Mouse (Mus musculus): ENCODE measurements around the gene Akap6. TPM values are rescaled to one million over a fixed set of nuclear protein-coding genes. Genes with fewer than 3 reads are reported as not detected.

Gene Akap6
- polyA plus RNA-seq, 1 experiment from 2014 or later, result 0.03 TPM

DNA sequence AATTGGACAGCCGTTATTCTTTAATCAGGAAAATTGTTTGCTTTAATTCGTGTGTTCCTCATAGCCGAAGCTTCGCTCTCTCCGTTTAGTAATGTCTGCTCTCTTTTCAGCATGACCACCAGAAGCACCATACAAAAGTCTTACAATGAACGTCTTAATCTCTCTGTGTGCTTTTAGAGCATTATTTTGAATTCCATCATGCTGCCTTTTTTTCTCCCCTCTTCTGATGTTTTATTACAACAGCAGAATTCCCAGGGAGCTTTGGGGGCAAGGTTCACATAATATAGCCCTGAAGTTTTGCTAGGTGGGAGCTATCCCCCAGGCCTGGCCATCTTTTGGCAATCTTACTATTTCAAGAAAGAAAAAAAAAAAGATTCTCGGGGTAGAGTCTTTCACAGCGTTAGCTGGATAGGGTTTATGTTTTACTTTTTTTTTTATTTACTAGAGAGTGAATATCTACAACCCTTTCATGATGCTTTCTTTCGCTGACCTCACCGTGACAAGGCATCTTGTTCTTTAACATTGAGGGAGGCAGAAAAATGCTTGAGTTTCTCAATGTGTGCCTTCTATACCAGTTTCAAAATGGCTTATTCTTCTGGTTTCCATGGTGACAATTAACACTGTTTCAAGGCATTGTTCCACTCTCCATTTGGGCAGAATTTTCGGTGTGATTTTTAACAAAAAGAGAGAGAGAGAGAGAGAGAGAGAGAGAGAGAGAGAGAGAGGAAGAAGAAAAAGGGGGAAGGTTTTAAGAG lies 366.0 kb downstream of the Akap6 start:
- Histone ChIP-seq H3K4me3 (ENCODE audit: inconsistent target) (no peak overlapping the region), H3K79me2 (ENCODE audit: inconsistent target) (no peaks in the 10 kb centered on the region), H3K27ac (no peak overlapping the region), H3K36me3 (ENCODE audit: inconsistent target) (no peaks in the 10 kb centered on the region)
- WGBS (ENCODE audit: missing documents), result 87% methylated on average over 11 of the region's 11 CpGs

DNA sequence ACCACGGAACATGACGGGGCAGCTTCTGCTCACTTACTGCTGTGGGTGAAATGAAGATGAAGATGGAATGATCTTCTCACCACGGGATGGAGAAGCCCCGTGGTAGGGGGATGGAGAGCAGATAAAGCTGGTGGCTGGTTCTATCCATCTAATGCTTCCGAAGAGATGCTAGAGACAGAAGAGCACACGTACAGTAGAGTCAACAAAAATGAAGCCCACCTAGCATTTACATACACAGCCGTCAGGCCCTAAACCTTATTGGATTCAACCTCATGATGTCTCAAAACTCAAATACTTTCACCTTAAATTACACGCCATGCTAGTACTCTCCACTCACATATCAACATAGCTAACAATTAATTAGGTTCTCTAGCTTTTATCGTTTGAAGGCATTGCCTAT lies 367.1 kb downstream of the Akap6 start:
- H3K27ac ChIP-seq, result no peak overlapping the region
- no peak overlapping the region for H3K4me3 ChIP-seq (ENCODE audit: inconsistent target)
- H3K36me3 ChIP-seq (ENCODE audit: inconsistent target), result no peaks in the 10 kb centered on the region
- H3K79me2 ChIP-seq (ENCODE audit: inconsistent target), result no peaks in the 10 kb centered on the region
- 89% methylated on average over 9 of the region's 9 CpGs for WGBS (ENCODE audit: missing documents)

DNA sequence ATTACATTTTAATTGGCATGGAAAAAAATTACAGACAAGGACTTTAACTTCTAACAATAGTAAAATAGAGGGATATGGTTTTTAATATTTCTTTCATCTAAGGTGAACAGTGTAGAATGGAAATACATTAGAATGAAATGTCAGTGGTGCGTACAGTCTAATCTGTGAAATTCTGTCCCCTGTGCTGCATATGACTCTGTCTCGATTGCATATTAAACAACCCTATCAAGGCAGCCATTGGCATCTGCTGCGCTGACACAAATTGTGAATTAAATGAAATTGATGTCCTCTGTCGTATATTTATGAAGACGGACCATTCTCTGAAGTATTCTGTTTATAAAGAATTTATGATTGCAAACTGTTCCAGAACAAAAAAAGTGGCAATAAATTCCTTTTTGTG lies 371.7 kb downstream of the Akap6 start:
- H3K27ac ChIP-seq, result no peak overlapping the region
- no peak overlapping the region for H3K4me3 ChIP-seq (ENCODE audit: inconsistent target)
- no peaks in the 10 kb centered on the region for H3K79me2 ChIP-seq (ENCODE audit: inconsistent target)
- 90% methylated on average over 5 of the region's 5 CpGs for WGBS (ENCODE audit: missing documents)
- no peaks in the 10 kb centered on the region for H3K36me3 ChIP-seq (ENCODE audit: inconsistent target)

DNA sequence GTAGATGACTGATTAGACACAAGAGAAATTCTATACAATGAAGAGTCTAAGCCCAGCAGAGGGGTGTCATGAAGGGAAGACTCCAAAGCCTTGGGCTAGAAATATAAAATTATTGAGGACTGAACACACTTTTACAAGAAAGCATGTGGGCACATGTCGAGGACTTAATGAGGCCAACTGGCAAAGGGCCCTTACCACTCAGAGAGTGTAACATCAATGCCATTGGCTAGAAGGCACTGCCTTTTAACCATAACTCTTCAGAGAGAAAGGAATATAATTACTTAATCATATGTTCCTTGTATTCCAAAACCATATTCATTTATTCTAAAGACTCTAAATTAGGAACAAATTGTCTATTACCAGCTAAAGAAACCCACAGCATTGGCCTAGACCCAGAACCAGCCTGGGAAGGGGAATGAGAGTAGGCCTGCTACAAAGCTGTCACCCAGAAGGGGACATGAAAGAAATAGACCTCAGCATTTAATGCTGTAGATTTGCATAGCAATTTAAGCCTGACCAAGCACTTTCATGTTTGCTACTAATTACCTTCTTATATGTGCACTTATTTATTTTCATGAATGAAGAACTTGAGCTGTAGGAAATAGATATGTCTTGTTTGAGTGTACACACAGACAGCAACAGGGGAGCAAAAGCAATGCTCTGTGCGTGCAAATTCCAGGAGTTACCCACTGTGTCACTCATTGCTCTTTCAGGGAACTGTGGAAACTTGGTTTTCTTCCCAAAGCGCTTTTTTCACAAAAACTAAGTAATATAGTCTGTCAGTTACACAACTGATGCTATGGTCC lies 377.6 kb downstream of the Akap6 start:
- no peaks in the 10 kb centered on the region for H3K79me2 ChIP-seq (ENCODE audit: inconsistent target)
- no peak overlapping the region for H3K27ac ChIP-seq
- no peak overlapping the region for H3K4me3 ChIP-seq (ENCODE audit: inconsistent target)
- no peaks in the 10 kb centered on the region for H3K36me3 ChIP-seq (ENCODE audit: inconsistent target)
- WGBS (ENCODE audit: missing documents), result 91% methylated on average over 3 of the region's 3 CpGs

DNA sequence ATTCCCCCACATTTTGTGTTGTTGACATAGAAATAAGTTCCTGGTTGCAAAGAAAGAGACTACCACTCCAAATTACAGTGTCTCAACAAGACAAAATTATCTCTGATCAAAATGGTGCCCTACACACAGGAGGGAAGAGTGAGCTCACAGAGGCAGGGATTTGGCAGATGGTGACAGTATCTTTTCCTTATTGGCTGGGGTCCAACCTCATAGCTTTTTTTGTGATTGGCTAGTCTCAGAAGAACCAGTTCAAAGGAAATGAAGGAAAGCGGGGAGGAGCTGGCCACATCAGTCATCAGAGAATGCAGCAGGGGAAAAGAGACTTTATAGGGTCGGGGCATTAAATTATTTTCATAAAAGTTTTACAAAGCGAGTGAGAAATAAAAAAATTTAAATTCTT lies 386.6 kb downstream of the Akap6 start:
- Histone ChIP-seq H3K79me2 (ENCODE audit: inconsistent target) (no peaks in the 10 kb centered on the region), H3K27ac (no peak overlapping the region), H3K4me3 (ENCODE audit: inconsistent target) (no peak overlapping the region), H3K36me3 (ENCODE audit: inconsistent target) (no peaks in the 10 kb centered on the region)
- WGBS (ENCODE audit: missing documents), result 90% methylated on average over 3 of the region's 3 CpGs

DNA sequence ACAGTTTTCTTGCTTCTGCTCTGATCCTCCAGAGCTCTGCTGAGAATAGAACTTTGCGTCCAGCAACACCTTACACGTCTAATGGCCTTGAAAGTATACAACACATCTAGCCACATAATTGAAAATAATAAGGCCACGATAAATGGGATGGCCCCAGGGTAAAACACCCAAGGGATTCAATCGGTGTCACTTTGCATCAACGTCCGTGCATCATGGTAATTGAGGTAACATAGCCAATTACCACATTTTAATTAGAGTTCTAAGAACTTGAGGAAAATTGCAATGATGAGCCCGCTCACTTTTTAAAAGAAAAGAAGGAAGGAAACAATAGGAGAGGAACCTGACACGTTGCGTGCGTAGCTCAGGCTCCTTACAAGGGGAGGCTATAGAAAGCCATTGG lies 413.1 kb downstream of the Akap6 start:
- H3K79me2 ChIP-seq (ENCODE audit: inconsistent target), result no peaks in the 10 kb centered on the region
- 92% methylated on average over 7 of the region's 10 CpGs for WGBS (ENCODE audit: missing documents)
- H3K27ac ChIP-seq, result no peak overlapping the region
- no peak overlapping the region for H3K4me3 ChIP-seq (ENCODE audit: inconsistent target)
- H3K36me3 ChIP-seq (ENCODE audit: inconsistent target), result no peaks in the 10 kb centered on the region

DNA sequence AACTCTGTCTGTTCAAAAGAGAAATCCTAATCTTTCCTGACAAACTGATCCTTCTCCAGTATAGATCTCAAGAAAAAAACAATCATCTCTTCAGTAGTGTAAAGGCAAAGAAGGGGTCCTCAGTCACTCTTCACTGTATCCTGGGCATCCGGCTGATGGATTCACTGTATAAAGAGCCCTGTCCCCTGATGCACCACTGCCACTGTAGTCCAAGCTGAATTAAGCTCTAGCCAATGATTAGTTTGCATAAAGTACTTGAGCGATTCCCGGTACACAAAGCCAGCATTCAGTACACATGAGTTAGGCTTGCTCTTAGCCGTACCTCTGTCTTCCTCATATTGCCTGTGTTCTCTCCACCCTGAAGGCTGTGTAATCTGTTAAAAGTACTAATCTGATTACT lies 420.2 kb downstream of the Akap6 start:
- Histone ChIP-seq H3K27ac (no peak overlapping the region), H3K4me3 (ENCODE audit: inconsistent target) (no peak overlapping the region), H3K36me3 (ENCODE audit: inconsistent target) (no peaks in the 10 kb centered on the region), H3K79me2 (ENCODE audit: inconsistent target) (no peaks in the 10 kb centered on the region)
- 89% methylated on average over 4 of the region's 4 CpGs for WGBS (ENCODE audit: missing documents)

DNA sequence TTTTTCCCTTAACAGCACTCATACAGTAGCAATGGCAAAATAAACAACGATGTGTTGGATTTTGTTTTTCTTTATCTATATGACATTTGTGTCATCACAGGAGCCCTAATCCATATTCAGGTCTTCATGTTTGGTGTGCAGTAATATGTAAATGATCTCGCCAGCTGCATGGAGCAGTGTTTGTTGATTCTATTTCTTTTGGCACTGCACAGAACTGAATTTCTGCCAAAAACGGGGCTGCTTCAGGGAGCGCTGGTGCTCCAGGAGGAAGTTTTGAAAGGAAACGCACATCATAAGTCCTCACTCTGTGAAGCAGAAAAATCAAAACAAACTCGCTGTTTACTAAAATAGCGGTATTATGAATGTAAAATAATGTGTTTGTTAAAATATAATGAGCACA lies 424.9 kb downstream of the Akap6 start:
- H3K4me3 ChIP-seq (ENCODE audit: inconsistent target), result no peak overlapping the region
- no peak overlapping the region for H3K27ac ChIP-seq
- WGBS (ENCODE audit: missing documents), result 74% methylated on average over 6 of the region's 7 CpGs
- H3K36me3 ChIP-seq (ENCODE audit: inconsistent target), result no peaks in the 10 kb centered on the region
- H3K79me2 ChIP-seq (ENCODE audit: inconsistent target), result no peaks in the 10 kb centered on the region

DNA sequence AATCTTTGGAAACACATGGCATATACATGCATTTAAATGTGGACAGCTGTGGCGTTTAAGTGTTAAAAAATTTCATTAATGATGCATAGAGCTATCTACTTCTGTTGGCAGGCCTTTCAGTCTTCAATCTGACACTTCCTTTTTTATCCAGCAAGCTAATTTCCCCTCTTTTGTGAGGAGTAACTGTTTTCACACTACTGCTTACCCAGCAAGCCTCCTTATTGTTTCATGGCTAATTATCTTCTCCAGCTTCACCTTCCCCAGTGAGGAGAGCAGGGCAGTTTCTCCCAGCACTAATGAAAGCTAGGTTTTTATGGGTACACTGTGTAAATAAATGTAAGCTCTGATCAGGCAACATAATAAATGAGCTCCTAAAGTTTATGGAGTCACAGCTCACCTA lies 425.5 kb downstream of the Akap6 start:
- H3K79me2 ChIP-seq (ENCODE audit: inconsistent target), result no peaks in the 10 kb centered on the region
- 36% methylated on average over 1 of the region's 1 CpGs for WGBS (ENCODE audit: missing documents)
- no peaks in the 10 kb centered on the region for H3K36me3 ChIP-seq (ENCODE audit: inconsistent target)
- H3K4me3 ChIP-seq (ENCODE audit: inconsistent target), result no peak overlapping the region
- no peak overlapping the region for H3K27ac ChIP-seq

DNA sequence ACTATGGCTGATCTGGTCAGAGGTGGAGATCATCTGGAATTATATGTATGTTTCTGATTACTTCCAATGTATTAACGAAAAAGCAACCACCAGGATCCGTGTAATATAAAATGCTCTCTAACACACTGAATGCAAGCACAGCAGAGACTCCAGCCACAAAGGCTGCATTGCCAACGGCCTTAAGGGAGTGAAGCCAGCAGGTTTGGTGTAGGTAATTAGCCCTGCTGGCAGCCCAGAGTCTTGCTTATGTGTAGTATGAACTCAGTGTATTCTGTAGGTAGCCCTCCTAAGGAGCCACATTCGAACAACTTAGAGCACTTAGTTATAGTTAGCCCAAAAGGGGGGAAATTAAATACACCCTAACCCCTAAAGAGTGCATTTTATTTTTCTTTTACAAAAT lies 426.1 kb downstream of the Akap6 start:
- no peak overlapping the region for H3K27ac ChIP-seq
- no peak overlapping the region for H3K4me3 ChIP-seq (ENCODE audit: inconsistent target)
- WGBS (ENCODE audit: missing documents), result 82% methylated on average over 4 of the region's 4 CpGs
- H3K36me3 ChIP-seq (ENCODE audit: inconsistent target), result no peaks in the 10 kb centered on the region
- no peaks in the 10 kb centered on the region for H3K79me2 ChIP-seq (ENCODE audit: inconsistent target)

DNA sequence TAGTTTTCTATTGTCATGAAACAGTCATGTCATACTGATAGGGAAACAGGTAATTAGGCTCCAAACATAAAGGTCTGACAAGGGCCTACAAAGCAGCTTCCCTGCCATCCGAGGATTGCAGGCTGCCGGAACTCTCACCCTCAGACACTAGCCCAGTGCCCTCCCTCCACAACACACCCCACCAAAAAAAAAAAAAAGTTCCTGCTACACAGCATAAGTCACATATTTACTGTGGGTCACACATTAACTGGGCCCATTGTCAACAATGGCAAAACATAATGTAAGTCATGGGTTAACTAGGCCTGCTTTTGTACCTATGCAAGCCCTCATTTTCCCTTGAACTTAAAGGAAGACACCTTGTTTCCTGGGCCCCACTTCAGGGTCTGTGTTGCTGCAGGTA lies 435.0 kb downstream of the Akap6 start:
- Histone ChIP-seq H3K27ac (no peak overlapping the region), H3K36me3 (ENCODE audit: inconsistent target) (no peaks in the 10 kb centered on the region), H3K4me3 (ENCODE audit: inconsistent target) (no peak overlapping the region), H3K79me2 (ENCODE audit: inconsistent target) (no peaks in the 10 kb centered on the region)
- 100% methylated on average over 2 of the region's 2 CpGs for WGBS (ENCODE audit: missing documents)

DNA sequence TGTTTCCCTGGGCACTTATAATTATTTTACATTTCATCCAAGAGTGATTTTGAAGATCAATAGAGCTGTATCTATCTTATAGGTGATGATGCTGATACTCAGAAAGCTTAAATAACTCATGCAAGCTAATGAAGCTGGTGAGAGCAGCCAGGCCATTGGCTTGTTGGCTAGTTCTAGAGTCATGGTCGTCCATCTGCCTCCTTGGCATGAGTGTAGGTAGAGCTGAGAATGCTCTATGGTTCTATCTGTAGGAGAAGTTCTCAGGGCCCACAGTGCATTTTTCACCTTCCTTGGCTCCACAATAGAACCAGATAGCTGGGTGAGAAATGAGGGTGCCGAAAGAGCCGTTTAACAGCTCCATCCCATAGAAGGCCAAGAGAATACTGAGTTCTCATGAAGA lies 438.1 kb downstream of the Akap6 start:
- Histone ChIP-seq H3K4me3 (ENCODE audit: inconsistent target) (no peak overlapping the region), H3K27ac (no peak overlapping the region), H3K79me2 (ENCODE audit: inconsistent target) (no peaks in the 10 kb centered on the region), H3K36me3 (ENCODE audit: inconsistent target) (no peaks in the 10 kb centered on the region)
- WGBS (ENCODE audit: missing documents), result 81% methylated on average over 3 of the region's 3 CpGs

DNA sequence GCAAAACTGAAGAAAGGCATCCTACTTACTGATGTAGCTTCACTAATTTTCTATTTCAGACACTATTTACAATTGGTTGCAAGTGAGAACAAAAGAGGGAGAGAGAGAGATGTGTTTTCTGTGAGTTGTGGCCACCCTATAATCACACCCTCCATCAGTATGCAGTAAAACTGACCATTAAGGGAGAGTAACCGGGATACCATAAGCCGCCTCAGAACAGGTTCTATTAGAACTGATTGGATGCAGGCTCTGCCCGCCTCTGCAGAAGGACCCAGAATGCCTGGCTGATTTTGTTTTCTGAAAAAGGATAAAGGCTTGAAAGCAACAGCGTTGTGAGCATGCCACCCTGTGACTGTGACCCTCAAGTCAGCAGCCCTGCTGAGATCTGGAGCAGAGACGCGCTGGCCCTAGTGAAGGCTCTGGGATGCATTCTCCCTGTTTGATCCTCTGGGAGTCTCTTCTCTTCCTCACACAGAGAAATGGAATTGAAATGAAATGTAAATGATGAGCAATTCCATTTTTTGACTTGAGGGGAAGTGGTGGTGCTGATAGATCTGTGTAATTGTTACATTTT lies 445.0 kb downstream of the Akap6 start:
- 91% methylated on average over 6 of the region's 6 CpGs for WGBS (ENCODE audit: missing documents)
- H3K36me3 ChIP-seq (ENCODE audit: inconsistent target), result no peaks in the 10 kb centered on the region
- no peaks in the 10 kb centered on the region for H3K79me2 ChIP-seq (ENCODE audit: inconsistent target)
- H3K4me3 ChIP-seq (ENCODE audit: inconsistent target), result no peak overlapping the region
- H3K27ac ChIP-seq, result no peak overlapping the region

DNA sequence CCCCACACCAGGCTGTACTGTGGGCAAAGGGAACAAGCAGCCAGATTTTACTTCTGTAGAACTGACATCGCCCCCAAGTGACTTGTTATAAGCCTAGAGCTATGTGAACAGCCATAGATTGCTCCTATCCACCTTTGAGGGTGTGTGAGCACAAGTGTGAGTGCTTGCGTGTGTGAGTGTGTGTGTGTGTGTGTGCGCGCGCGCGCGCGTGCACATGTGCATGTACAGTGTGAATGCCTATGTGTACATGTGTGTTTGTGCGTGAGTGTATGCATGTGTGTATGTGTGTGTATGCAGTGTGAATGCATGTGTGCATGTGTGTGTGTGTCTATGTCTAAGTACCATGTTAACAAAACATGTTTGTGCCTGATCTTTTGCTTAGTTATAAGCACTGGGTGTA lies 445.6 kb downstream of the Akap6 start:
- H3K79me2 ChIP-seq (ENCODE audit: inconsistent target), result no peaks in the 10 kb centered on the region
- 91% methylated on average over 10 of the region's 10 CpGs for WGBS (ENCODE audit: missing documents)
- no peak overlapping the region for H3K27ac ChIP-seq
- H3K4me3 ChIP-seq (ENCODE audit: inconsistent target), result no peak overlapping the region
- no peaks in the 10 kb centered on the region for H3K36me3 ChIP-seq (ENCODE audit: inconsistent target)

DNA sequence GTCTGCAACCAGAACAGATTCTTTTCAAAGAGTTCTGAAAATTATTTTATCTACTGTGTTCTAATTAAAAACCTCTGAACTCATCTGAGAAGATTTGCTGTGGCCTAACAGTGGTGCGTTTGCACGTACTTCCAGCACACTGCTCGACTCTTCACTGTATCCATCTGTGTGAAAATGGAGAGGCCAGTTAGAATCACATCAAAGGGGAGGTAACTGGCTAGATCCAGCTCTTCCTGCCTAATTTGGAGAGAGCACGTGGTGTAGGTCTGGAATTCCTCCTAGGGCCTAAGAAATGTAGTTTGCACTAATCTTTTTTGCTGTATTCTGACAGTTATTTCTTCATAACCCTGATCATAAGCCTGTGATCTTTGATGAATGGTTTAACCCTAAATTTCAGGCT lies 446.3 kb downstream of the Akap6 start:
- WGBS (ENCODE audit: missing documents), result 73% methylated on average over 4 of the region's 4 CpGs
- Histone ChIP-seq H3K79me2 (ENCODE audit: inconsistent target) (no peaks in the 10 kb centered on the region), H3K27ac (no peak overlapping the region), H3K4me3 (ENCODE audit: inconsistent target) (no peak overlapping the region), H3K36me3 (ENCODE audit: inconsistent target) (no peaks in the 10 kb centered on the region)
